Mouse (Mus musculus): Measurements from ENCODE around the gene Fam186b.
A peak's percentile ranks its signal among the peaks of the same experiment; 100 is the strongest.

Gene Fam186b

GRCm38 (mm10) chr15:99317267-99317651 is 21.6 kb upstream of the Fam186b start:
- H3K4me3 ChIP-seq (replicated peaks; ENCODE audit: low read length): no peak overlapping the region; the same call in 1 of the 2 replicates
- no peaks in the 10 kb centered on the region for H3K27me3 ChIP-seq (ENCODE audit: insufficient read depth, low read length)
- H3K36me3 ChIP-seq (ENCODE audit: insufficient read depth, low read length): peaks cover 99% of the 10 kb centered on the region
- H3K9me3 ChIP-seq (ENCODE audit: low read length): no peaks in the 10 kb centered on the region
- TF ChIP-seq NANOG (IDR thresholded peaks at IDR 0.05; ENCODE audit: borderline replicate concordance, low read length): no peak
- peaks cover 46% of the 10 kb centered on the region for H3K4me1 ChIP-seq (replicated peaks; ENCODE audit: low read depth, low read length)

- Histone ChIP-seq H3K4me3 (replicated peaks; ENCODE audit: low read length) (no peak overlapping the region), H3K9me3 (ENCODE audit: low read length) (no peaks in the 10 kb centered on the region), H3K4me1 (replicated peaks; ENCODE audit: low read depth, low read length) (peaks cover 46% of the 10 kb centered on the region), H3K36me3 (ENCODE audit: insufficient read depth, low read length) (peaks cover 99% of the 10 kb centered on the region), H3K27me3 (ENCODE audit: insufficient read depth, low read length) (no peaks in the 10 kb centered on the region)
- TF ChIP-seq POU5F1 (IDR thresholded peaks at IDR 0.05; ENCODE audit: borderline replicate concordance, low read length) (no peak), NANOG (IDR thresholded peaks at IDR 0.05; ENCODE audit: borderline replicate concordance, low read length) (no peak), CTCF (conservative IDR thresholded peaks at IDR 0.05; ENCODE audit: low read length) (peak; percentile 83)
Measured at GRCm38 (mm10) chr15:99316314-99317266, 20.9 kb upstream of the Fam186b start.

- Histone ChIP-seq H3K27me3 (ENCODE audit: insufficient read depth, low read length) (no peaks in the 10 kb centered on the region), H3K4me3 (replicated peaks; ENCODE audit: low read length) (peak overlapping the region; percentile 65), H3K4me1 (replicated peaks; ENCODE audit: low read depth, low read length) (peaks cover 46% of the 10 kb centered on the region), H3K36me3 (ENCODE audit: insufficient read depth, low read length) (peaks cover 100% of the 10 kb centered on the region), H3K9me3 (ENCODE audit: low read length) (no peaks in the 10 kb centered on the region)
- TF ChIP-seq CTCF (conservative IDR thresholded peaks at IDR 0.05; ENCODE audit: low read length) (no peak), NANOG (IDR thresholded peaks at IDR 0.05; ENCODE audit: borderline replicate concordance, low read length) (no peak), POU5F1 (IDR thresholded peaks at IDR 0.05; ENCODE audit: borderline replicate concordance, low read length) (no peak)
Measured at GRCm38 (mm10) chr15:99314891-99315290, 19.2 kb upstream of the Fam186b start.

GRCm38 (mm10) chr15:99310617-99311016 is 14.9 kb upstream of the Fam186b start:
- Histone ChIP-seq H3K4me1 (replicated peaks; ENCODE audit: low read depth, low read length) (peaks cover 15% of the 10 kb centered on the region), H3K36me3 (ENCODE audit: insufficient read depth, low read length) (peaks cover 100% of the 10 kb centered on the region), H3K9me3 (ENCODE audit: low read length) (no peaks in the 10 kb centered on the region), H3K4me3 (replicated peaks; ENCODE audit: low read length) (no peak overlapping the region), H3K27me3 (ENCODE audit: insufficient read depth, low read length) (no peaks in the 10 kb centered on the region)
- TF ChIP-seq CTCF (conservative IDR thresholded peaks at IDR 0.05; ENCODE audit: low read length) (no peak), NANOG (IDR thresholded peaks at IDR 0.05; ENCODE audit: borderline replicate concordance, low read length) (no peak), POU5F1 (IDR thresholded peaks at IDR 0.05; ENCODE audit: borderline replicate concordance, low read length) (no peak)

GRCm38 (mm10) chr15:99309549-99309948 is 13.9 kb upstream of the Fam186b start:
- TF ChIP-seq POU5F1 (IDR thresholded peaks at IDR 0.05; ENCODE audit: borderline replicate concordance, low read length): no peak
- TF ChIP-seq CTCF (conservative IDR thresholded peaks at IDR 0.05; ENCODE audit: low read length): no peak
- TF ChIP-seq NANOG (IDR thresholded peaks at IDR 0.05; ENCODE audit: borderline replicate concordance, low read length): no peak

GRCm38 (mm10) chr15:99307476-99307875 is 11.8 kb upstream of the Fam186b start:
- Histone ChIP-seq H3K9me3 (ENCODE audit: low read length) (no peaks in the 10 kb centered on the region), H3K27me3 (ENCODE audit: insufficient read depth, low read length) (no peaks in the 10 kb centered on the region), H3K4me1 (replicated peaks; ENCODE audit: low read depth, low read length) (no peaks in the 10 kb centered on the region), H3K4me3 (replicated peaks; ENCODE audit: low read length) (no peak overlapping the region), H3K36me3 (ENCODE audit: insufficient read depth, low read length) (peaks cover 94% of the 10 kb centered on the region)
- TF ChIP-seq POU5F1 (IDR thresholded peaks at IDR 0.05; ENCODE audit: borderline replicate concordance, low read length): no peak
- no peak for TF ChIP-seq NANOG (IDR thresholded peaks at IDR 0.05; ENCODE audit: borderline replicate concordance, low read length)
- TF ChIP-seq CTCF (conservative IDR thresholded peaks at IDR 0.05; ENCODE audit: low read length): no peak

More at GRCm38 (mm10) chr15:99309549-99309948, 13.9 kb upstream of the Fam186b start:
- Histone ChIP-seq H3K9me3 (ENCODE audit: low read length) (no peaks in the 10 kb centered on the region), H3K27me3 (ENCODE audit: insufficient read depth, low read length) (no peaks in the 10 kb centered on the region), H3K36me3 (ENCODE audit: insufficient read depth, low read length) (peaks cover 100% of the 10 kb centered on the region), H3K4me3 (replicated peaks; ENCODE audit: low read length) (no peak overlapping the region), H3K4me1 (replicated peaks; ENCODE audit: low read depth, low read length) (peaks cover 4% of the 10 kb centered on the region)

GRCm38 (mm10) chr15:99296213-99296612 is 525 bp upstream of the Fam186b start:
- TF ChIP-seq POU5F1 (IDR thresholded peaks at IDR 0.05; ENCODE audit: borderline replicate concordance, low read length) (no peak), CTCF (conservative IDR thresholded peaks at IDR 0.05; ENCODE audit: low read length) (no peak), NANOG (IDR thresholded peaks at IDR 0.05; ENCODE audit: borderline replicate concordance, low read length) (no peak)
- Histone ChIP-seq H3K4me3 (replicated peaks; ENCODE audit: low read length) (peak overlapping the region; percentile 86), H3K36me3 (ENCODE audit: insufficient read depth, low read length) (peaks cover 7% of the 10 kb centered on the region; the same call in 1 of the 2 replicates), H3K4me1 (replicated peaks; ENCODE audit: low read depth, low read length) (peaks cover 34% of the 10 kb centered on the region), H3K9me3 (ENCODE audit: low read length) (no peaks in the 10 kb centered on the region), H3K27me3 (ENCODE audit: insufficient read depth, low read length) (peaks cover 2% of the 10 kb centered on the region)

- Histone ChIP-seq H3K9me3 (ENCODE audit: low read length) (no peaks in the 10 kb centered on the region), H3K4me3 (replicated peaks; ENCODE audit: low read length) (peak within 1 kb of the TSS; percentile 86), H3K4me1 (replicated peaks; ENCODE audit: low read depth, low read length) (peaks cover 34% of the 10 kb centered on the region), H3K36me3 (ENCODE audit: insufficient read depth, low read length) (peaks cover 7% of the 10 kb centered on the region; the same call in 1 of the 2 replicates), H3K27me3 (ENCODE audit: insufficient read depth, low read length) (peaks cover 2% of the 10 kb centered on the region)
- TF ChIP-seq CTCF (conservative IDR thresholded peaks at IDR 0.05; ENCODE audit: low read length) (no peak), POU5F1 (IDR thresholded peaks at IDR 0.05; ENCODE audit: borderline replicate concordance, low read length) (no peak), NANOG (IDR thresholded peaks at IDR 0.05; ENCODE audit: borderline replicate concordance, low read length) (no peak)
Measured at GRCm38 (mm10) chr15:99294813-99295374, 794 bp downstream of the Fam186b start, which contains the start of gene Prpf40b. TSS of gene Prpf40b (plus strand) at chr15:99295087.
